Mouse (Mus musculus): Measurements from ENCODE around the gene Gcc2. TPM values are rescaled to one million over a fixed set of nuclear protein-coding genes. Genes with fewer than 3 reads are reported as not detected.
"Not testable (repeated sequence)": the region's sequence is repeated elsewhere in the genome, so short reads cannot be mapped to it uniquely, and the experiment has no call there.

Gene Gcc2
- polyA plus RNA-seq, 1 experiment from 2014 or later = 67.0 TPM

GRCm38 (mm10) chr10:58328517-58329108 is 73.3 kb downstream of the Gcc2 start:
- H3K27me3 ChIP-seq (ENCODE audit: control insufficient read depth, insufficient read depth, low read length) = no peaks in the 10 kb centered on the region
- 94% methylated on average over 8 of the region's 8 CpGs for WGBS
- no peak overlapping the region for H3K27ac ChIP-seq (ENCODE audit: low read length)
- H3K4me3 ChIP-seq (replicated peaks; ENCODE audit: low read length) = no peak overlapping the region
- H3K36me3 ChIP-seq (ENCODE audit: control insufficient read depth, insufficient read depth, low read length) = no peaks in the 10 kb centered on the region
- no peak overlapping the region for H3K9ac ChIP-seq (ENCODE audit: low read length)
- H3K4me2 ChIP-seq (ENCODE audit: low read depth, low read length) = no peak overlapping the region
- ATAC-seq (ENCODE audit: insufficient read depth, low FRiP score) = no peak
- H3K4me1 ChIP-seq (ENCODE audit: control insufficient read depth, insufficient read depth, low read length) = peaks cover 27% of the 10 kb centered on the region
- H3K9me3 ChIP-seq (replicated peaks; ENCODE audit: control insufficient read depth, low read length) = no peaks in the 10 kb centered on the region

- Histone ChIP-seq H3K27ac (ENCODE audit: low read length) (no peak overlapping the region), H3K4me2 (ENCODE audit: low read depth, low read length) (no peak overlapping the region), H3K4me3 (replicated peaks; ENCODE audit: low read length) (no peak overlapping the region), H3K4me1 (ENCODE audit: control insufficient read depth, insufficient read depth, low read length) (peaks cover 21% of the 10 kb centered on the region), H3K36me3 (ENCODE audit: control insufficient read depth, insufficient read depth, low read length) (no peaks in the 10 kb centered on the region), H3K27me3 (ENCODE audit: control insufficient read depth, insufficient read depth, low read length) (no peaks in the 10 kb centered on the region), H3K9me3 (replicated peaks; ENCODE audit: control insufficient read depth, low read length) (no peaks in the 10 kb centered on the region), H3K9ac (ENCODE audit: low read length) (no peak overlapping the region)
- no peak for ATAC-seq (ENCODE audit: insufficient read depth, low FRiP score)
Measured at GRCm38 (mm10) chr10:58330635-58331034, 75.3 kb downstream of the Gcc2 start.

GRCm38 (mm10) chr10:58331741-58332140 is 76.4 kb downstream of the Gcc2 start:
- ATAC-seq (ENCODE audit: insufficient read depth, low FRiP score) = no peak
- Histone ChIP-seq H3K9ac (ENCODE audit: low read length) (no peak overlapping the region), H3K4me1 (ENCODE audit: control insufficient read depth, insufficient read depth, low read length) (peaks cover 13% of the 10 kb centered on the region), H3K4me2 (ENCODE audit: low read depth, low read length) (no peak overlapping the region), H3K27me3 (ENCODE audit: control insufficient read depth, insufficient read depth, low read length) (no peaks in the 10 kb centered on the region), H3K9me3 (replicated peaks; ENCODE audit: control insufficient read depth, low read length) (no peaks in the 10 kb centered on the region), H3K4me3 (replicated peaks; ENCODE audit: low read length) (no peak overlapping the region), H3K36me3 (ENCODE audit: control insufficient read depth, insufficient read depth, low read length) (no peaks in the 10 kb centered on the region), H3K27ac (ENCODE audit: low read length) (no peak overlapping the region; the same call in 1 of the 2 replicates)

- Histone ChIP-seq H3K9me3 (replicated peaks; ENCODE audit: control insufficient read depth, low read length) (no peaks in the 10 kb centered on the region), H3K4me1 (ENCODE audit: control insufficient read depth, insufficient read depth, low read length) (peaks cover 11% of the 10 kb centered on the region), H3K4me2 (ENCODE audit: low read depth, low read length) (no peak overlapping the region), H3K27ac (ENCODE audit: low read length) (no peak overlapping the region), H3K4me3 (replicated peaks; ENCODE audit: low read length) (no peak overlapping the region), H3K9ac (ENCODE audit: low read length) (no peak overlapping the region), H3K27me3 (ENCODE audit: control insufficient read depth, insufficient read depth, low read length) (no peaks in the 10 kb centered on the region), H3K36me3 (ENCODE audit: control insufficient read depth, insufficient read depth, low read length) (no peaks in the 10 kb centered on the region)
- 84% methylated on average over 5 of the region's 5 CpGs for WGBS
- ATAC-seq (ENCODE audit: insufficient read depth, low FRiP score) = no peak
Measured at GRCm38 (mm10) chr10:58333414-58333813, 78.1 kb downstream of the Gcc2 start.

GRCm38 (mm10) chr10:58336156-58336555 is 80.9 kb downstream of the Gcc2 start:
- no peak overlapping the region for H3K4me2 ChIP-seq (ENCODE audit: low read depth, low read length)
- H3K4me3 ChIP-seq (replicated peaks; ENCODE audit: low read length) = no peak overlapping the region
- no peaks in the 10 kb centered on the region for H3K27me3 ChIP-seq (ENCODE audit: control insufficient read depth, insufficient read depth, low read length)
- peak overlapping the region; percentile 86 for H3K27ac ChIP-seq (ENCODE audit: low read length)
- no peak; the same call in 1 of the 2 replicates for ATAC-seq (ENCODE audit: insufficient read depth, low FRiP score)
- H3K9me3 ChIP-seq (replicated peaks; ENCODE audit: control insufficient read depth, low read length) = no peaks in the 10 kb centered on the region
- H3K36me3 ChIP-seq (ENCODE audit: control insufficient read depth, insufficient read depth, low read length) = no peaks in the 10 kb centered on the region
- WGBS = 64% methylated on average over 1 of the region's 1 CpGs
- peaks cover 12% of the 10 kb centered on the region for H3K4me1 ChIP-seq (ENCODE audit: control insufficient read depth, insufficient read depth, low read length)
- H3K9ac ChIP-seq (ENCODE audit: low read length) = no peak overlapping the region

- not testable (repeated sequence) for ATAC-seq (ENCODE audit: insufficient read depth, low FRiP score); H3K9me3 ChIP-seq (replicated peaks; ENCODE audit: control insufficient read depth, low read length); H3K27me3 ChIP-seq (ENCODE audit: control insufficient read depth, insufficient read depth, low read length); H3K36me3 ChIP-seq (ENCODE audit: control insufficient read depth, insufficient read depth, low read length); H3K4me3 ChIP-seq (replicated peaks; ENCODE audit: low read length); H3K9ac ChIP-seq (ENCODE audit: low read length); H3K4me2 ChIP-seq (ENCODE audit: low read depth, low read length)
- H3K4me1 ChIP-seq (ENCODE audit: control insufficient read depth, insufficient read depth, low read length) = peaks cover 18% of the 10 kb centered on the region
- H3K27ac ChIP-seq (ENCODE audit: low read length) = 0 out of 2 replicates have a peak overlapping the region, but pooled peaks have one; percentile 86
- WGBS = 77% methylated on average over 4 of the region's 4 CpGs
Measured at GRCm38 (mm10) chr10:58337091-58337490, 81.8 kb downstream of the Gcc2 start.

- H3K27ac ChIP-seq (ENCODE audit: low read length) = peak overlapping the region; percentile 59
- no peak overlapping the region for H3K4me2 ChIP-seq (ENCODE audit: low read depth, low read length)
- WGBS = 15% methylated on average over 1 of the region's 1 CpGs
- no peak overlapping the region; the same call in 1 of the 2 replicates for H3K9ac ChIP-seq (ENCODE audit: low read length)
- no peaks in the 10 kb centered on the region for H3K9me3 ChIP-seq (replicated peaks; ENCODE audit: control insufficient read depth, low read length)
- H3K4me3 ChIP-seq (replicated peaks; ENCODE audit: low read length) = no peak overlapping the region
- no peaks in the 10 kb centered on the region for H3K36me3 ChIP-seq (ENCODE audit: control insufficient read depth, insufficient read depth, low read length)
- peaks cover 26% of the 10 kb centered on the region for H3K4me1 ChIP-seq (ENCODE audit: control insufficient read depth, insufficient read depth, low read length)
- no peaks in the 10 kb centered on the region for H3K27me3 ChIP-seq (ENCODE audit: control insufficient read depth, insufficient read depth, low read length)
- no peak for ATAC-seq (ENCODE audit: insufficient read depth, low FRiP score)
Measured at GRCm38 (mm10) chr10:58338590-58338989, 83.3 kb downstream of the Gcc2 start.

- 28% methylated on average over 2 of the region's 2 CpGs for WGBS
- H3K9me3 ChIP-seq (replicated peaks; ENCODE audit: control insufficient read depth, low read length) = no peaks in the 10 kb centered on the region
- H3K4me1 ChIP-seq (ENCODE audit: control insufficient read depth, insufficient read depth, low read length) = peaks cover 21% of the 10 kb centered on the region
- ATAC-seq (ENCODE audit: insufficient read depth, low FRiP score) = peak; percentile 81
- H3K4me3 ChIP-seq (replicated peaks; ENCODE audit: low read length) = no peak overlapping the region
- H3K27ac ChIP-seq (ENCODE audit: low read length) = peak overlapping the region; percentile 91
- no peak overlapping the region for H3K9ac ChIP-seq (ENCODE audit: low read length)
- H3K36me3 ChIP-seq (ENCODE audit: control insufficient read depth, insufficient read depth, low read length) = no peaks in the 10 kb centered on the region
- H3K4me2 ChIP-seq (ENCODE audit: low read depth, low read length) = no peak overlapping the region
- H3K27me3 ChIP-seq (ENCODE audit: control insufficient read depth, insufficient read depth, low read length) = no peaks in the 10 kb centered on the region
Measured at GRCm38 (mm10) chr10:58341685-58342084, 86.4 kb downstream of the Gcc2 start.

GRCm38 (mm10) chr10:58342199-58342598 is 86.9 kb downstream of the Gcc2 start:
- no peak overlapping the region for H3K9ac ChIP-seq (ENCODE audit: low read length)
- ATAC-seq (ENCODE audit: insufficient read depth, low FRiP score) = no peak
- peaks cover 21% of the 10 kb centered on the region for H3K4me1 ChIP-seq (ENCODE audit: control insufficient read depth, insufficient read depth, low read length)
- H3K4me2 ChIP-seq (ENCODE audit: low read depth, low read length) = no peak overlapping the region
- H3K9me3 ChIP-seq (replicated peaks; ENCODE audit: control insufficient read depth, low read length) = no peaks in the 10 kb centered on the region
- H3K4me3 ChIP-seq (replicated peaks; ENCODE audit: low read length) = no peak overlapping the region
- WGBS = 45% methylated on average over 2 of the region's 2 CpGs
- H3K27me3 ChIP-seq (ENCODE audit: control insufficient read depth, insufficient read depth, low read length) = no peaks in the 10 kb centered on the region
- peak overlapping the region; percentile 91 for H3K27ac ChIP-seq (ENCODE audit: low read length)
- H3K36me3 ChIP-seq (ENCODE audit: control insufficient read depth, insufficient read depth, low read length) = no peaks in the 10 kb centered on the region
